Mouse (Mus musculus) gastrocnemius, adult 2 months (tissue): Measurements from ENCODE around the gene Ncbp1. TPM values are rescaled to one million over a fixed set of nuclear protein-coding genes. Genes with fewer than 3 reads are reported as not detected.

ENCODE experiments used
- DNase-seq: peaks from one replicate; pipeline ENCODE4 v3.0.0; 2022
- H3K27ac ChIP-seq: fragments of 200-600 bp; 2 replicates; pipeline ENCODE4 v1.8.1; 2022; ENCODE audit warnings: mild to moderate bottlenecking
- H3K4me3 ChIP-seq: fragments of 200-600 bp; 2 replicates; pipeline ENCODE4 v1.8.1; 2022; ENCODE audit warnings: mild to moderate bottlenecking, moderate library complexity
- CTCF ChIP-seq: fragments of 200-600 bp; IDR thresholded peaks from 2 replicates; pipeline ENCODE4 v1.8.1; 2022; ENCODE audit warnings: antibody characterized with exemption, mild to moderate bottlenecking, moderate library complexity
- intact Hi-C: fragments of 180-260 bp; cut with DNase I; formaldehyde crosslinking; loops from one replicate; pipeline ENCODE4 v1.15.1; 2025
- total RNA-seq, 2 experiments: library from RNA; stranded (reverse); gene quantifications; 2 replicates each; pipeline ENCODE4 v1.2.3; 2021

Gene Ncbp1
- total RNA-seq, 2 experiments from 2014 or later = 13.1 to 14.9 TPM

GRCm38 (mm10) chr4:46131791-46132190, 6.6 kb upstream of the Ncbp1 start:
- no peak for DNase-seq
- no peak for TF ChIP-seq CTCF
- intact Hi-C loops = no loop called here
- no peak overlapping the region for H3K27ac ChIP-seq
- H3K4me3 ChIP-seq = no peak overlapping the region

DNA sequence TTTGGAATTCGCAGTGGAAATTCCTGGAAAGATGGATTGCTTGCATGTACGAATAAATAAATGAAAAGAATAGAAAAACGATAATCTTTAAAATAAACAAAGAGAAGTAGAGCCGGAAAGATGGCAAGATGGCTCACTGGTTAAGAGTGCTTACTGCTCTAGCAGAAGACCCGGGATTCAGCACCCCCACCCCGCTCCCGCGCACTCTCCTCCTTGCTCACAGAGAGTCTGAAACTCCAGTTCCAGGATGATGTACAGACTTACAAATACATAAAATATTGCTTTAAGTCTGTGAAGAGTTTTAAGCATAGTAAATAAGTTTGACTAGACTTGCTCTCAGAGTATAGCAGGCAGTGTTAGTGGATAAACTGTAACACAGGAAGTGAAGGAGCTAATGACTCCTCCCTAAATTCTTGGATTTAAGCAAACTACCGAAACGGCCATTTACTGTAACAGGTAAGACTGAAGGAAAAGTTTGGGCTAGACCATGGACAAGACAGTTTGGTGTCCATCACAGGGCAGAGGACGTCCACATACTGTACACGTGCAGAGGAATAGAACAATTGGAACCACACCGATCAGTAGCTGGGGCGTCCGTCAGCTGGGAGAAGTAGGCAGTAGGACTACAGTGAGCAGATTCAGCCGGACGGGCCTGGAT, 655 bp upstream of the Ncbp1 start:
- Histone ChIP-seq H3K4me3 (peak overlapping the region; percentile 84), H3K27ac (peak overlapping the region; percentile 98)
- no peak for TF ChIP-seq CTCF
- DNase-seq = no peak
- intact Hi-C loops = loop anchor here (5.0 kb wide), 1 partner anchor 45 kb away; no protein-coding TSS in a partner anchor

- TF ChIP-seq CTCF = peak; percentile 43
- no peak overlapping the region for H3K27ac ChIP-seq
- intact Hi-C loops = no loop called here
- no peak overlapping the region for H3K4me3 ChIP-seq
- DNase-seq = no peak
Measured at GRCm38 (mm10) chr4:46144323-46144722, 5.9 kb downstream of the Ncbp1 start.

- Histone ChIP-seq H3K27ac (no peak overlapping the region), H3K4me3 (no peak overlapping the region)
- intact Hi-C loops = no loop called here
- no peak for DNase-seq
- no peak for TF ChIP-seq CTCF
Measured at GRCm38 (mm10) chr4:46146881-46147280, 8.5 kb downstream of the Ncbp1 start.

DNA sequence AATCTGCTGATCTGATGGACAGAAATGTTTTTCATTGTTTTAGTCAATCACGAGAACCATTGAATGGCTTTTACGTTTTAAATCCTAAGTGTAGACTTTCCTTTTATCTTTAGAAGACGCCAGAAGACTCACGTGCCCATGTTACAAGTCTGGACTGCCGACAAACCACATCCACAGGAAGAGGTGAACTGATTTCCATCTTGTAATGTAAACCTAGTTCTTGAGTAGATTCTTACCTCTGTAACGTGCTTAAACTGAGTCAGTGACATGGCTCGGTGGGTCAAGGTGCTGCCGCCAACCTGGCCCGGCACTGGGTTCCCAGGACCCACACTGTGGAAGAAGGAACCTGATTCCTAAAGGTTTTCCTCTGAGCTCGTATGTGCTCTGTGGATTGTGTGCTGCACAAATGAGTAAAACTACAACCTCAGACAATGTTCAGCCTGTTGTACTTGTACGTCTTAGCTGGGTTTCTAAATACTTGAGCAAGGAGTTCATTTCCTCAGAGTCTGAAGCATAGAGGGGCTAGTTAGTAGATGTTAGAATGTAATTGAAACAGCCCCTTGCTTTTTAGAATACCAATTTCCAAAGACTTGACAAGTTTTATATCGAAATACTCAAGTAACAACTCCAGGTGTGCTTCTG, 13.6 kb downstream of the Ncbp1 start:
- DNase-seq = no peak
- no peak for TF ChIP-seq CTCF
- Histone ChIP-seq H3K4me3 (no peak overlapping the region), H3K27ac (no peak overlapping the region)
- intact Hi-C loops = no loop called here

GRCm38 (mm10) chr4:46164027-46164426, 25.6 kb downstream of the Ncbp1 start:
- no peak for TF ChIP-seq CTCF
- no peak overlapping the region for H3K4me3 ChIP-seq
- DNase-seq = no peak
- intact Hi-C loops = no loop called here
- no peak overlapping the region for H3K27ac ChIP-seq

DNA sequence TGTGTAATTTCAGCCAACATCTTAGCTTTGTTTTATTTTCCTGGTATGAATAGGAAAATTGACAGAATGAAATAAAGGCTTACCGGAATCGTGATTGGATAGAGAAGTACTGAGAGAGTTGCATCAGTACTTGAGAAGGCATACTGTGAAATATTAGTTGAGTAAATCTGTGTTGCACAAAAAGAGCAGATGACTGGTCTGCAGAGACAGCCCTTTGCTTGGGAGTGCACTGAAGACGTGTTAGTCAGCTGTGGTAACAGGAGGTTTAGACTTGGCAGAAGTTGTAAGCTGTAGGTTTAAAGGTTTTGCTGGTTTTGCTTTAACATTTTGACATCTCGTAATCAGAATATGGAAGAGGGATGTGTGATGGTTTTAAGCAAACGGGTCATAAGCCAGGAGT, 27.4 kb downstream of the Ncbp1 start:
- no peak overlapping the region for H3K4me3 ChIP-seq
- H3K27ac ChIP-seq = no peak overlapping the region
- intact Hi-C loops = no loop called here
- TF ChIP-seq CTCF = no peak
- DNase-seq = no peak

- intact Hi-C loops = no loop called here
- no peak for TF ChIP-seq CTCF
- no peak for DNase-seq
- no peak overlapping the region for H3K27ac ChIP-seq
- H3K4me3 ChIP-seq = no peak overlapping the region
Measured at GRCm38 (mm10) chr4:46171761-46172160, 33.3 kb downstream of the Ncbp1 start.

DNA sequence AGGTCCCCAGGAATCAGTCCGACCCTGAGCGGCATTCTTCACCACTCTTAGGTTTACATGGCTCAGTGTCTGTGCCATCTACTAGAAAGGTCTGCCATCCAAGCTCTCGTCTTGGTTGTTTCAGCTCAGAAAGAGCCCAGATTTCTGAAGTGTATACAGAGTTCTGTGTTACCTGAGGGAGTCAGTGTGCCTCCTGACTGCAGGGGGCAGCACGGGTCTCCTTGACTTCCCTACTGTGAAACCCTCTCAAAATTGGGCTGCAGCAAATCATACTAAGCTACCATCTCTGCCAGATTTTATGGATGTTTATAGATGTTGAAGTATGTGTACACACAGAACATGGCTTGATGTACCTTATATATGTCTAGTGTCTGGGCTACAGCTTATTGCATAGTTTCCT, 37.9 kb downstream of the Ncbp1 start:
- DNase-seq = no peak
- peak; percentile 30; the same call in 1 of the 2 replicates for TF ChIP-seq CTCF
- intact Hi-C loops = no loop called here

GRCm38 (mm10) chr4:46177018-46177417, 38.6 kb downstream of the Ncbp1 start:
- Histone ChIP-seq H3K27ac (no peak overlapping the region), H3K4me3 (no peak overlapping the region)
- TF ChIP-seq CTCF = no peak
- intact Hi-C loops = no loop called here
- no peak for DNase-seq

More for the DNA sequence above, 37.9 kb downstream of the Ncbp1 start:
- Histone ChIP-seq H3K4me3 (no peak overlapping the region), H3K27ac (no peak overlapping the region)

GRCm38 (mm10) chr4:46177496-46177895, 39.1 kb downstream of the Ncbp1 start:
- Histone ChIP-seq H3K27ac (no peak overlapping the region), H3K4me3 (no peak overlapping the region)
- no peak for DNase-seq
- no peak for TF ChIP-seq CTCF
- intact Hi-C loops = no loop called here

DNA sequence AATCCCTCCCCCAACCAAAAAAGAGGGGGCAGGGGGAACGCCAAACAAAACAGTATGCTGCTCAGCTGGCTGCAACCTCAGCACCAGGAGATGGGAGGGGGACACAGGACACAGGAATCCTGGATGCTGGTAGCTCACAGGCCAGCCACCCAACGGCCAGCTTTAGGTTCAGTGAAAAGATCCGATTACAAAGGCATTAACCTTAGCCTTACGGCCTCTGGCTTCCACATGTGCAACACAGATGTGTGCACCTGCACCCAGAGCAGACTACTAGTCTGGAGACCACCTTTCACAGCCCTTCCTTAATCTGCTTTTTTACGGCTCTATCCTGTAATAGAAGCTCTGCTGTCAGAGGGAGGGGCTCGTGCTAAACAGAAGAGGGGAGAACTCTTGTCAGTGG, 42.8 kb downstream of the Ncbp1 start:
- DNase-seq = no peak
- no peak overlapping the region for H3K4me3 ChIP-seq
- intact Hi-C loops = loop anchor here (5.0 kb wide), 1 partner anchor 44 kb away; the partner anchor contains the start of genes Ncbp1 and Tstd2
- H3K27ac ChIP-seq = peak overlapping the region; percentile 82
- no peak for TF ChIP-seq CTCF

- TF ChIP-seq CTCF = no peak
- DNase-seq = peak; percentile 73
- H3K27ac ChIP-seq = peak overlapping the region; percentile 82
- no peak overlapping the region for H3K4me3 ChIP-seq
- intact Hi-C loops = loop anchor here (5.0 kb wide), 1 partner anchor 45 kb away; the partner anchor contains the start of genes Ncbp1 and Tstd2
Measured at GRCm38 (mm10) chr4:46182181-46182580, 43.8 kb downstream of the Ncbp1 start.
